Mouse (Mus musculus) MEL-GATA-1-ER (cell line): ENCODE measurements around the gene Zfand4.
"Not testable (repeated sequence)": the region's sequence is repeated elsewhere in the genome, so short reads cannot be mapped to it uniquely, and the experiment has no call there.

ENCODE experiments used
- DNase-seq: peaks from one replicate; pipeline ENCODE4 v3.0.0-alpha.2; 2012; ENCODE audit warnings: low read depth; ENCODE audit errors: extremely low read depth

Zfand4 gene

DNA sequence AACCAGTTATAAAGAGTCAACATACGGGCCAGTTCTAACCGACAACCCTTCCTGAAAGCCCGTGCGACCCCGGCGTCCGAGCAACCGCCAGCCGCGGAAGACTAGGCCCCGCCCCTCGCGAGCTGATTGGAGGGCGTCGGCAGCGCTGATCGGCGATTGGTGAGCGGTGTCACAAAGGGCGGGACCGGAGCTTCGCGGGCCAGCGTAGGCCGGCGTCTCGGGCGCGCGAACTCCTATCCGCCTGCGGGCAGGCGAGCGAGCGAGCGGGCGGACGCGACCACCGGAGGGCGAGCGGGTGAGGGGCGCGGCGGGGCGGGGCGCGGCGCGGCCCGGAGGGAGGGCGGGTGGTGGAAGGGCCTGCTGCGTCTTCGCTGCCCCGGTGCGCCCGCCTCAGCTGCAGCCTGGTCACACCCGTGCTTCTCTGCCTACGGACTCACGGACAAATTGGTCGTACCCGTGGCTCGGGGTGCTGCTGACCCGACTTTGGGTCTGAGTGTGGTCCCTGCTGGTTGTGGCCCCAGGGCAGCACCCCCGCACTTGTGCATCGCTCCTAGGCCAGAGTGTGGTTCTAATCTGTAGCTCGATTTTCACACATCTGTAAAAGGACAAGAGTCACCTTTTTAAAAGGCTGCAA, at the start of gene Zfand4:
Gene Zfand4 (plus strand): TSS at position 205 of the 634 bp plus-strand sequence.
- DNase-seq: peak; percentile 59

DNA sequence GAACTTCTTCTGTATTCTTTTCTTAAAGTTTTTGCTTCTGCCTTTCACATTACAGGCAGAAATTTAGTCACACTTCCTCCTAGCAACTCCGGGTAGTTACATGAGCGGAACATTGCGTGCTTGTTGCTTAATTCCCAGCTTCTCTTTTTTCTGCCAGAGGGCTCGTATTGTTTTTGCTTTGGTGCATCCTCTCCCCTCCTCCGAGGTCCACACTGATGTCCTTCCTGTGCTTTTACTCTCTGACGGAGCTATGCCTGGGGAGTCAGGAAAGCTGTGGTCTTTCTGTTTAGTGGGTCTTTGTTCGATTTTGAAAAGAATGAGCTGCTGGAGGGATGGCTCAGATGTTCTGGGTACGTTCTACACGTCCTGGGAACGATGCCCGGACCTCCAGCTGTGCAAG, 36.3 kb upstream of the Zfand4 start:
- DNase-seq: no peak

- peak; percentile 73 for DNase-seq
Measured at GRCm38 (mm10) chr6:116228785-116229525, 35.1 kb upstream of the Zfand4 start.

GRCm38 (mm10) chr6:116234821-116235220, 29.2 kb upstream of the Zfand4 start:
- not testable (repeated sequence) for DNase-seq

DNA sequence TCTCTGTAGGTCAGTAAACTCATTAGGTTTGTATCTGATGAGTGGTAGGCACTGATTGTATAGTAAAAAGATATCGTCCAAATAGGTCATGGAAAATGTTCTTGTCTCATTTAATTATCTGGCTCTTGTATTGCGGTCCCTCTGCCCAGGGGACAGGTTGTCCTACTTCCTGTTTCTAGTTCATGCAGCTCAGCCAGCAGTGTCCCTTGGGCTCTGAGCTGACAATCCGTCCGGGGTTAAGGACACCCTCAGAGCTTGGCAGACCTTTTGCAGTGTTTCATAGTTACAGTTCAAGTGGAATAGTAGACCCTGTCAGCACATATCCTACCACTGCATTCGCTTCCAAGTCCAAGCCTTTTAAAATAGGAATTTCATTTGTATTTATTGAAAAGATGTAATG, 28.7 kb upstream of the Zfand4 start:
- no peak for DNase-seq

DNA sequence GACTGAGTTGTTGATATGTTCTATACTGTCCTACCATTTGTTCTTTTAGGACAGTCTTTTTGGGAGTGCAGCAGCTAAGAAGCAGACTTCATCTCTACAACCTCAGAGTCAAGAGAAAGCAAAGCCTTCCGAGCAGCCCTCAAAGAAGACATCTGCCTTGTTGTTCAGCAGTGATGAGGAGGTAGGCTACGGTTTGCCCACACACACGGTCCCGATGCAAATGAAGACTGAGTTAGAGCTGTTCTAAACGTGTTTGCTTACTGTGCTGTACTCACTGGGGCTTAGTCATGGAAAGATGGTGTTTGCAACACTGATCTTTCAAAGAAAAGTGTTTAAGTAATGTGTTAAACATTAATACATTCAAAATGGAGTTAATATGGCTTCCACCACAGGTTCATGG, 25.9 kb upstream of the Zfand4 start:
- no peak for DNase-seq

GRCm38 (mm10) chr6:116240371-116240770, 23.7 kb upstream of the Zfand4 start:
- no peak for DNase-seq

GRCm38 (mm10) chr6:116259649-116260048, 4.4 kb upstream of the Zfand4 start:
- DNase-seq: no peak

- DNase-seq: no peak
Measured at GRCm38 (mm10) chr6:116260481-116260880, 3.5 kb upstream of the Zfand4 start.

GRCm38 (mm10) chr6:116262824-116263223, 1.2 kb upstream of the Zfand4 start:
- DNase-seq: no peak

DNA sequence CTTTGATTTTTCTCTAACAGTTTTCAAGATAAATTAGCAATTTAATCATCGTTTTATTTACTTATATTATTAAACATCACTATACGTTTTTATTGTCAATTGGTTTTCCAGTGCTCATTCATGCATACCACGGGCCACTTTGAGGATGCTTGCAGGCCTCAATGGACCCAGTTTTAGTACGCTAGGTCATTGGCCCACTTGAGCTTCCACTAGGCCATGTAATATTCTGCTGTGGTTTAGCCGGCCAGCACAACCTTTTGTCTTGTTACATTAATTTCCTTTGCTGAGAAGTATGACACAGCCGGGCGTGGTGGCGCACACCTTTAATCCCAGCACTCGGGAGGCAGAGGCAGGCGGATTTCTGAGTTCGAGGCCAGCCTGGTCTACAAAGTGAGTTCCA, 814 bp downstream of the Zfand4 start:
- DNase-seq: no peak

GRCm38 (mm10) chr6:116265603-116266002, 1.6 kb downstream of the Zfand4 start:
- DNase-seq: no peak

DNA sequence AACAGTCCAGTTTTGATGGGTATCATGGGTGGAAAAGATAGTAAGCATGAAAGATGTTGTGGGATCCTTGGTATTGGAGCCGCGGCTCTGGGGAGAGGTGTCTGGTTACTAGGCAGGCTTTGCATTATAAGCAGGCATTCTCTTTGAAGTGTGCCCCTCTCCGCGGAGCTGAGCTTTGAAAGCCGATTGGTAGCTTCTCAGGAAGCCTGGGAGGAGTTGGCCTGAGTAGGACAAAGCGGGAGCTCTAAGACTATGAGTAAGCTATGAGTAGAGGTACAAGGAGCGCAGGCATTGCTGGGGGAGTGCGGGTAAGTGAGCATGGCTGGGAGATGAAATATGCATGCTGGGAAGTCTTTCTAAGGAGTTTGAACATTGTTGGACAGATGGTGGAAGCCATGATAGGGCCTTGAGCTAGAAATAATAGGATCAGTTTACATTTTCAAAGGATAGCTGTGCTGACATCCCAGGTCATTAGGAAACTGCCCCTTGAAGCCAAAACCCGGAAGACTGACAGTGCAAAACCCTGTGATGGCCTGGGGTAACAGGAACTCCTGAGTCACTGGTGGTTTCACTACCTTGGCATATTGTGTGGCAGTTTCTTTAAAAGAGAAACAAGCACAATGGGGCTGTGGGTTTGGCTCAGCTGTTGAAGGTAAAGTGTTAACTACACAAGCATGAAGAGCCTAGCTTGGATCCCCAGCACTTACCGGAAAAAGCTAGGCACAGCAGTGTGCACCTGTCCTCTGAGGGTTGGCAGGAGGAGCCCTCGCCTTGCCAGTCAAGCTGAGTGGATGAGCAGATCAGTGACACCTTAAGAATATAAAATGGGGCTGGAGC, 2.5 kb downstream of the Zfand4 start:
- DNase-seq: no peak

- DNase-seq: no peak
Measured at GRCm38 (mm10) chr6:116267110-116267423, 3.0 kb downstream of the Zfand4 start.

DNA sequence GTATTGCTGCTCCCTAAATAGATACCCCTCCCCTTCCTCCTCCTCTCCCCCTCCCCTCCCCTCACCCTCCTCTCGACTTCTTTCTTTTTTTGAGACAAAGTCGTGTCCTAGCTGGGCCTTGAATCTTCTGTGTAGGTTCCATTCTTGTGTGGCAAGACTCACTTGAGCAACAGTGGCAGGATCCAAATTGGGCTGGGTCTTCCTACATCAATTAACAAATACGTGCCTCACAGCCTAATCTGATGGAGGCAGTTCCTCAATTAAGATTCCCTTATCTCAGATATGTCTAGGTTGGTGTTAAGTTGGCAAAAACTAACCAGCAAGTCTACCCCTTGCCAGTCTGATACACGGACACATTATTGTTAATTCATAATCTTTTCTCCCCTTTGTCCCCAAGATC, 11.7 kb downstream of the Zfand4 start:
- no peak for DNase-seq

- DNase-seq: no peak
Measured at GRCm38 (mm10) chr6:116278679-116279317, 14.8 kb downstream of the Zfand4 start.

DNA sequence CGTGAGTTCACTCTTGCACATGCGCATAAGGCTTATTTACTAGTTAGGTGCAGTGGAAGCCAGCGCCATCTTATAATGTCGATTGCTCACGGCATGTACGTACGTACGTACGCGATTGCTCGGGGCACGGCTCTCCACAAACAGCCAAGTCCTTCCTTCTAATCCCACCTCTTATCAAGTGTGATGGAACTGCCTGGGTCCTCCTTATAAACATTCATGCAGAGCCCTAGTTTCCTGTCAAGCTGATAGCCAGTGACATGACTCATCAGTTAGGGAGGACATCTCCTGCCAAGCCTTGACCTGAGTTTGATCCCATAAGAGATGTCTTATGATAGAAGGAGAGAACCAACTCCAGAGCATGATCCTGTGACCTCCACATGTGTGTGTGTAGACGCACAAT, 17.0 kb downstream of the Zfand4 start:
- no peak for DNase-seq

- no peak for DNase-seq
Measured at GRCm38 (mm10) chr6:116282546-116282945, 18.5 kb downstream of the Zfand4 start.

DNA sequence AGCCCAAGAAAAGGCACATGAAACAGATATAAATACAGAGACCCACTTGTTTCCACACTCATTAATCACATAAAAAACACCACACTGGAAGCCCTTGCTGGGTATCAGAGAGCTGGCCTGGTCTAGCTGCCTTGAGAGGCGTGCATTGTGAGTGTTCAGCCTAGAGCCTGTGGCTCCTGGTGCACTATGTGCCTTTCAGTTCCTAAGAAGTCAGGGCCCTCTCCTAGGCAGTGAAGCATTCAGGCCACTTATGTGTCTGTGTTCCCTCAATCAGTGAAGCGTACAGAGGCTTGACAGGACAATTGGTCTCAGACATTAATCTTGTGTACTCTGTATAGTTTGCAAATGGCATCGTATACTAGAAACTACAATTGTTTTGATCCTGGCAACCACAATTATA, 19.3 kb downstream of the Zfand4 start:
- DNase-seq: no peak

- DNase-seq: no peak
Measured at GRCm38 (mm10) chr6:116286321-116286720, 22.3 kb downstream of the Zfand4 start.

DNA sequence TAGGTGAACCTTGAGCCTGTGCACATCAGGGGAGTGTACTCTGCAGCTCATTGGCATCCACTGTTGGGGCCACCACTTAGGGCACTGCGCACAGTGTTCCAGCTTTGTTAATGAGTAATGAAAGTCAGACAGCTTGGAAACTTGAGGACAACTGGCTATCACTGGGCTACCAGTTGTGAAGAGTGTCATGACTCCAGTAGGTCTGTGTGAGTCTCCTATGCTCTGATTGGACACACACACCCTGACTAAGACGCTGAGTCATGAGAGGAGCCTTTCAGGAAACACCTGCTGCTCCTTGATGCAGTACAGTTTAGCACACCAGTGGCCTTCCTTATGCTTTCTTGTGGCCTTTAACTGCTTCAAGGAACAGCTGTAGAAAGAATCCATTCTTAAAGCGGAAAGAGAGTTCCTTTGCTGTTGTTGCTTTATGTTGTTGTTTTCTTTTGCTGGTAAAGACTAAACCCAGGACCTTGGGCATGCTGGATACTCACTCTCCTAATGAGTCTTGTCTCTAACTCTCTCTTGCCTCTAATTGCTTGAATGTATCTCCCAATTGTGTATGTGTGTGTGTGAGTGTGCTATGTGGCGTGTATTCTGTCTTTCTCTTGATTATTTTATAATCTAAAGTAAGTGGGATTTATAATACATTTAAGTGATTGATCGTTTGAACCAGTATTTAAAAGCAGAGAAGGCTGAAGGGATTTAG, 23.0 kb downstream of the Zfand4 start:
- DNase-seq: peak; percentile 96
